7 mouse cellular contexts compared by ENCODE assay signal in genomic region chr13:21779767-21780731, GRCm38 (mm10). TPM values are rescaled to one million over a fixed set of nuclear protein-coding genes. Genes with fewer than 3 reads are reported as not detected.
DNase-seq lines count a peak whose midpoint lies in the region; ATAC-seq and TF ChIP-seq lines count a peak whose summit lies in the region.

Gene Hist1h1b (minus strand): TSS chr13:21780625.

- H3K27ac ChIP-seq in gastrocnemius, adult 2 months, result peak within 1 kb of the TSS; percentile 91
- H3K27ac ChIP-seq in hindbrain, postnatal 0 days, result peak within 1 kb of the TSS; percentile 78
- H3K27ac ChIP-seq in limb, embryonic 12.5 days, result peak within 1 kb of the TSS; percentile 99
- H3K27ac ChIP-seq in midbrain, embryonic 14.5 days (replicated peaks; ENCODE audit: low read depth, low read length), result peak within 1 kb of the TSS; percentile 62

- DNase-seq in adrenal gland, adult 18-20 months (ENCODE audit: low spot score in 2 of 2), result peak; percentile 35 to 52
- peak; percentile 54 for DNase-seq in gastrocnemius, adult 2 months
- DNase-seq in hindbrain, postnatal 0 days (ENCODE audit: low spot score), result peak; percentile 69
- peak; percentile 70 for DNase-seq in midbrain, embryonic 14.5 days
- DNase-seq in spleen, adult 18-20 months, result peak; percentile 37 to 42

- TF ChIP-seq CTCF in gastrocnemius, adult 2 months (IDR thresholded peaks at IDR 0.05), result no peak
- no peak for TF ChIP-seq CTCF in hindbrain, postnatal 0 days (IDR thresholded peaks at IDR 0.05; ENCODE audit: low read depth)

- ATAC-seq in common myeloid progenitor, adult 5-6 weeks (replicated peaks; ENCODE audit: low read depth, poor library complexity, severe bottlenecking), result peak; percentile 53
- peak; percentile 14; the same call in 1 of the 2 replicates for ATAC-seq in hindbrain, postnatal 0 days
- peak; percentile 11 for ATAC-seq in limb, embryonic 12.5 days (ENCODE audit: insufficient number of reproducible peaks, insufficient read depth, low FRiP score, low TSS enrichment, low read depth)
- ATAC-seq in midbrain, embryonic 14.5 days (ENCODE audit: low FRiP score, low TSS enrichment), result no peak

- no peaks in the 10 kb centered on the region for H3K9me3 ChIP-seq in hindbrain, postnatal 0 days (ENCODE audit: low read length)
- H3K9me3 ChIP-seq in limb, embryonic 12.5 days, result no peaks in the 10 kb centered on the region
- H3K9me3 ChIP-seq in midbrain, embryonic 14.5 days (ENCODE audit: control insufficient read depth, low read length), result no peaks in the 10 kb centered on the region

- peak within 1 kb of the TSS; percentile 61 for H3K9ac ChIP-seq in hindbrain, postnatal 0 days (replicated peaks; ENCODE audit: low read length)
- H3K9ac ChIP-seq in limb, embryonic 12.5 days (replicated peaks), result peak within 1 kb of the TSS; percentile 83
- H3K9ac ChIP-seq in midbrain, embryonic 14.5 days (replicated peaks; ENCODE audit: low read length), result peak within 1 kb of the TSS; percentile 48

- H3K4me1 ChIP-seq in hindbrain, postnatal 0 days (ENCODE audit: insufficient read depth, low read length), result peaks cover 9% of the 10 kb centered on the region; the same call in 1 of the 2 replicates
- H3K4me1 ChIP-seq in limb, embryonic 12.5 days (replicated peaks), result peaks cover 31% of the 10 kb centered on the region
- peaks cover 19% of the 10 kb centered on the region for H3K4me1 ChIP-seq in midbrain, embryonic 14.5 days (ENCODE audit: control insufficient read depth, insufficient read depth, low read length)

- under 1% methylated on average over 44 of the region's 44 CpGs for WGBS in hindbrain, postnatal 0 days
- under 1% methylated on average over 44 of the region's 44 CpGs for WGBS in limb, embryonic 12.5 days
- WGBS in midbrain, embryonic 14.5 days, result under 1% methylated on average over 44 of the region's 44 CpGs

- intact Hi-C loops in gastrocnemius, adult 2 months (cut with DNase I), result loop anchor here (5.0 to 10.0 kb wide), 3 partner anchors 65 to 1655 kb away; partner anchors contain the start of genes Hist1h2ag, Hist1h2ai, Hist1h2bj and Hist1h2bl

- no peaks in the 10 kb centered on the region for H3K27me3 ChIP-seq in hindbrain, postnatal 0 days (ENCODE audit: insufficient read depth, low read length)
- no peaks in the 10 kb centered on the region for H3K27me3 ChIP-seq in limb, embryonic 12.5 days
- H3K27me3 ChIP-seq in midbrain, embryonic 14.5 days (ENCODE audit: control insufficient read depth, insufficient read depth, low read length), result no peaks in the 10 kb centered on the region

- no peaks in the 10 kb centered on the region for H3K36me3 ChIP-seq in hindbrain, postnatal 0 days (ENCODE audit: insufficient read depth, low read length)
- no peaks in the 10 kb centered on the region for H3K36me3 ChIP-seq in limb, embryonic 12.5 days
- H3K36me3 ChIP-seq in midbrain, embryonic 14.5 days (ENCODE audit: control insufficient read depth, insufficient read depth, low read length), result no peaks in the 10 kb centered on the region

- peak within 1 kb of the TSS; percentile 76 for H3K4me3 ChIP-seq in gastrocnemius, adult 2 months
- H3K4me3 ChIP-seq in hindbrain, postnatal 0 days (ENCODE audit: low read length), result peak within 1 kb of the TSS; percentile 44
- H3K4me3 ChIP-seq in limb, embryonic 12.5 days (replicated peaks), result peak within 1 kb of the TSS; percentile 59
- peak within 1 kb of the TSS; percentile 48 for H3K4me3 ChIP-seq in midbrain, embryonic 14.5 days (replicated peaks; ENCODE audit: low read depth, low read length)

- H3K4me2 ChIP-seq in hindbrain, postnatal 0 days (ENCODE audit: low read depth, low read length), result peak within 1 kb of the TSS; percentile 97
- H3K4me2 ChIP-seq in limb, embryonic 12.5 days, result peak within 1 kb of the TSS; percentile 92
- peak within 1 kb of the TSS; percentile 82 for H3K4me2 ChIP-seq in midbrain, embryonic 14.5 days (ENCODE audit: low read length)

RNA-seq across cellular contexts. Expression of gene Hist1h1b, which starts in this region (rescaled TPM):
- 10 to 100 TPM in 1 of 2 experiments, 1 to 10 TPM in 1; 8.8 to 12.2 TPM for total RNA-seq in adrenal gland, adult 18-20 months (2021)
- 1,123 and 1,267 TPM in 2 replicates for total RNA-seq in common myeloid progenitor, adult 5-6 weeks (2017)
- under 1 TPM; 0.45 to 0.69 TPM for total RNA-seq in gastrocnemius, adult 2 months (2021)
- total RNA-seq in hindbrain, postnatal 0 days (2014; rRNA removed), result 263 and 411 TPM in 2 replicates
- 10.0 and 11.7 TPM in 2 replicates for polyA plus RNA-seq in hindbrain, postnatal 0 days (2015; fragmentation: Nextera tagmentation; extraction: Ambion mirVana)
- polyA plus RNA-seq in limb, embryonic 12.5 days (2016; fragmentation: Nextera tagmentation; extraction: Ambion mirVana), result 40.4 and 49.4 TPM in 2 replicates
- 1.8 and 4.0 TPM in 2 replicates for polyA plus RNA-seq in midbrain, embryonic 14.5 days (2014; fragmentation: Nextera tagmentation; extraction: Ambion mirVana)

Comparison
In these comparisons a context has a peak if more than half of its experiments do, and no peak if none do; other contexts are left out.
1. RNA of gene Hist1h1b (total RNA-seq): 1,123 to 1,267 TPM in common myeloid progenitor, adult 5-6 weeks and 263 to 411 TPM in hindbrain, postnatal 0 days; 8.8 to 12.2 TPM in adrenal gland, adult 18-20 months and 0.45 to 0.69 TPM in gastrocnemius, adult 2 months; every median in the first group is over 10 times any median in the second.
2. Peak in DNase-seq, H3K4me3 ChIP-seq and H3K27ac ChIP-seq in gastrocnemius, adult 2 months; RNA of the gene not detected or under 1 TPM.
3. Peak in every context shown above with its lines, with median percentiles within 50 percentile points of each other: DNase-seq, H3K27ac ChIP-seq, H3K4me3 ChIP-seq, H3K4me2 ChIP-seq and H3K9ac ChIP-seq.